Mouse (Mus musculus): ENCODE measurements around the gene Cnot10.
"Not testable (repeated sequence)": the region's sequence is repeated elsewhere in the genome, so short reads cannot be mapped to it uniquely, and the experiment has no call there.

The Cnot10 gene

DNA sequence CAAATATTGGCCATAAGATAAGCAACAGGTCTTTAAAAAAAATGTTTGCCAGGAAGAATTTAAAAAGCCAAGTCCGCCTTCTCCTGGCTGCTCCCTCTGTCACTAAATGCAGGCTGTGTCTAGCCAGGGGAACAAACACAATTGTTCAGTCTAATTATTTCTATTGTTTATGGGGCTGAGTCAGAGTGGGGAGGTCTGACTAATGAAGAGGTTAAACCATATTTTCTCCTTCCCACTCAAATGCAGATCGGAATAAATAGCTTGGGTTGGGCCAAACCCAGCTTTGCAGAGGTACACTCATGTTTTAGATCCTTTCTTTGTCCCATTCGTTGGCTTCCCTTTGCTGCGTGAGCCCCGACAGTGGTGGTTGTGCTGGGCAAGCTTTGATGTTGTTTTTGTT, 9.4 kb upstream of the Cnot10 start:
- no peak for DNase-seq (ENCODE audit: low spot score)

DNA sequence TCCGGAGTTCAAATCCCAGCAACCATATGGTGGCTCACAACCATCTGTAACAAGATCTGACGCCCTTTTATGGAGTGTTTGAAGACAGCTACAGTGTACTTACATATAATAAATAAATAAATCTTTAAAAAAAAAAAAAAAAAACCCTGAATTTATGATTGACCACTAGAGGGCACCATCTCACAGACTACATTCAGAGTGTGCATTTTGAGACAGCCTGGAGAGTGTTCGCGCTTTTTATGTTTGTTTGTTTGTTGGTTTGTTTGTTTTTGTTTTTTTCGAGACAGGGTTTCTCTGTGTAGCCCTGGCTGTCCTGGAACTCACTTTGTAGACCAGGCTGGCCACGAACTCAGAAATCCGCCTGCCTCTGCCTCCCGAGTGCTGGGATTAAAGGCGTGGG, 8.5 kb upstream of the Cnot10 start:
- DNase-seq (ENCODE audit: low spot score) = not testable (repeated sequence)

GRCm38 (mm10) chr9:114647506-114648432, 7.8 kb upstream of the Cnot10 start:
- DNase-seq (ENCODE audit: low spot score) = no peak

- peak; percentile 73 for DNase-seq (ENCODE audit: low spot score)
These were observed 6.8 kb upstream of the Cnot10 start for GRCm38 (mm10) chr9:114646556-114647505.

DNA sequence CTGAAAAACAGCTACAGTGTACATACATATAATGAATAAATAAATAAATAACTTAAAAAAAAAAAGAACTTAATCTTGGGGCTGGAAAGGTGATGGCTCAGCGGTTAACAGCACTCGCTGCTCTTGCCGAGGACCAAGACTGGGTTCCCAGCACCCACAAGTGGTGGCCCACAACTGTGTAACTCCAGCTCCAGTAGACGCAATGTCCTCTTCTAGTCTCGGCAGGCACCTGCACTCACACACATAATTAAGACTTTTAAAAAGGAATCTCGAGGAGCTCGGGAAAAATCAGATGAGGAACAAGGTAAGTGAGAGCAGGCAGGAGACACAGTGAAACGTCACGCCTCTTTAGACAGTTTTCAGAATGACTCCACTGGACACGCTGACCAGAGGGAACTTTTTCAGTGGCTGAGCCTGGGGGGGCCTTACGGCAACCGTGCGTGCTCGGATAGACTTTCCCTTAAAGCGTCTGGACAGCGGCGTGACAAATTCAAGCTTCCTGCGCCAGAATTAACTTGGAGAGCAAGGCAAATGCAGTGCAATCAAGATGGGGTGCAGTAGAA, 717 bp downstream of the Cnot10 start:
- DNase-seq (ENCODE audit: low spot score) = no peak

GRCm38 (mm10) chr9:114636751-114637150, 3.2 kb downstream of the Cnot10 start:
- no peak for DNase-seq (ENCODE audit: low spot score)

GRCm38 (mm10) chr9:114636150-114636549, 3.8 kb downstream of the Cnot10 start:
- DNase-seq (ENCODE audit: low spot score) = no peak

DNA sequence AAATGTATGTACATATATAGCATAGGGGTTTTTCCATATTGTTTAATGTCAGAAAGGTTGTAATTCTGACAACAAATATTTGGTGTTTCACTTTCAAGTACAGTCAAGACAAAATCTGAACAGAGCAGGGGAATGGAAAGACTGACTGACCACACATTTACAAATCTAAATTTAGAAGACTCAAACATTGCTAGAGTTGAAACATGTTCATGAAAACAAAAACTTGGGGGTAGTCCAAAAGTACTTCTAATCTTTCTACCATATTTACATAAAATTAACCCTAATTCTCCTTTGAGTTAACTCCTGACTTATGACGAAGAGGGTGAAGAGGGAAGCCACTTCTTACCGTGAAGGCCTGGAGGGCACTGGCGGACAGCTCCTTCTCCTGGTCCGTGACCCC, 7.7 kb downstream of the Cnot10 start:
- DNase-seq (ENCODE audit: low spot score) = no peak

- DNase-seq (ENCODE audit: low spot score) = no peak
These were observed 13.3 kb downstream of the Cnot10 start for GRCm38 (mm10) chr9:114626726-114627125.

- no peak for DNase-seq (ENCODE audit: low spot score)
These were observed 15.8 kb downstream of the Cnot10 start for GRCm38 (mm10) chr9:114624178-114624577.

DNA sequence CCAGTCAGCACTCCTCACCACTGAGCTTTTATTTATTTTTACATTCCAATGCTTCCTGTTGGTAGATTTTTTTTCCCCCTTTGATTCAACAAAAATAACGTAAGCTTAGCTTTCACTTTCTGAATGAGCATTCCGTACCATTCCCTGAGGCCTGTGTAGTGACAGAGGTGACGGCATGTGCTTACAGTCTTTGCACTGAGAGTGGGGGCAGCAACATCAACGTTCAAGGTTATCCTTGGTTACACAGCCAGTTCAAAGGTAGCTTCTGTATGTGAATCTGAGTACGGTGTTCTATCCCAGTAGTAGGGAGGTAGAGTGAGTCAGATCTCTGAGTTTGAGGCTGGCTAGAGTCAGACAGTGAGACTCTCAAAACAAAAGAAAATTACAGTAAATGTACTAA, 18.8 kb downstream of the Cnot10 start:
- DNase-seq (ENCODE audit: low spot score) = no peak

- DNase-seq (ENCODE audit: low spot score) = no peak
These were observed 25.6 kb downstream of the Cnot10 start for GRCm38 (mm10) chr9:114614176-114614953.

DNA sequence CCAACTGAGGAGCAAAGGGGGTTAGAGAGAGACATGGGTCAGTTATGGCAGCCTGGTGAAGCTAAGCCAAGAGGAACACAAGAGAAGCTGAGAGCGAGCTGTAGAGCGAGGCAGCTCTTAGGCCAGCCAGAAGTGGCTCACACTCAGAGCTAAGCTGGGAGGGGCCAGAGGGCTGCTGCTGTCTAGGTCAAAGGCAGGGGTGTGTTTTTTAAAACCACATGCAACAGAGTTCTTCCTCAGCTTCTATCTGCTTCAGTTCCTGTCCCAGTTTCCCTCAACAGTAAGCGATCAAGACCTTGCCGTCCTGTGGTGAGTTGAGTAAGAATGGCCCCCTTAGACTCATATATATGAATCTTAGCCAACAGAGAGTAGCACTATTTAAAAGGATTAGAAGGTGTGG, 27.0 kb downstream of the Cnot10 start:
- no peak for DNase-seq (ENCODE audit: low spot score)

GRCm38 (mm10) chr9:114612566-114612965, 27.4 kb downstream of the Cnot10 start:
- no peak for DNase-seq (ENCODE audit: low spot score)

- DNase-seq (ENCODE audit: low spot score) = no peak
These were observed 29.7 kb downstream of the Cnot10 start for GRCm38 (mm10) chr9:114610266-114610665.

DNA sequence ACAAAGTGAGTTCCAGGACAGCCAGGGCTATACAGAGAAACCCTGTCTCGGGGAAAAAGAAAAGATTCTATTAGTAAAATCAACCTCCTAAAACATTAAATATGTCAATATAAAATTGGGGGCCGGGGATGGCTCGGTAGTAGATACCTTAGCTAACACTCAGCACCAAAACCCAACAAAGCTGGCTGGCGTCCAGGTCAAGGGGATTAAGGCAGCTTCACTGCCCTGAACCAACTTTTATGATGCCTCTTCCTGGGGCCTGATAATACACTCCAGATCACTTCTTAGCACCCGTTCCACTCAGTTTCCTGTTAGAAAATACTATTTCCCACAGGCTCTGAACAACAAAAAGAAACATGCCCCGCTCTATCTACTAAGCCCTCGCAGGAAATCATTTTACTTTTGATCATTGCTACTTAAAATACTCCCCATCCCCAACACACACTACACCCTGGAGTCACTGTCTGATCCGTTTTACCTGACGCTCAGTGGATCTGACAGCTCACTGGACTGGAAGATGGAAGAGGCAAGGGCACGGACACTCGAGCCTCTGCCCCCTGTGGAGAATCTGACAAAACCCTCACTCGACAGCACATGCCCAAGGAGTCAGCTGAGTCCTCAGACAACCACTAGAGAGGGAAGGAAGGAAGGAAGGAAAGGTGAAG, 36.0 kb downstream of the Cnot10 start:
- no peak for DNase-seq (ENCODE audit: low spot score)

- no peak for DNase-seq (ENCODE audit: low spot score)
These were observed 38.9 kb downstream of the Cnot10 start for GRCm38 (mm10) chr9:114601096-114601495.

GRCm38 (mm10) chr9:114585017-114585345, 55.0 kb downstream of the Cnot10 start:
- DNase-seq (ENCODE audit: low spot score) = no peak

- DNase-seq (ENCODE audit: low spot score) = no peak
These were observed 55.6 kb downstream of the Cnot10 start for GRCm38 (mm10) chr9:114584183-114585016.

DNA sequence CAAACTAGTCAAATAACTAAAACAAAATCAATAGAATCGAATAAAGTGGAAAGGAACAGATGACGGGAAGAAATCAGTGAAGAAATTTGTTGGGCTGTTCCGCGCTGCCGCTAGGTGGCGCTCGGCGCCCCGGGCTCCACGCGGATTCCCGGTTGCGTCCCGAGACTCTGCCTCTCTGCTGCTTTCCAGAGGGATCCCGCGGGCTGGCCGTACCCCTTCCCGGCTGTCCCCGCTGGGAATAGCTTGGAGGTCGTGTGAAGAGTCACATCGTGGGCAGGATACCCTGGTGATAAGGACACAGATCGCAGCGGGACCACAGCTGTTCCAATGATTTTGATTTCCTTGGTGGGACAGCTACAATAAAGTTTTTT, 56.2 kb downstream of the Cnot10 start:
- peak; percentile 43 for DNase-seq (ENCODE audit: low spot score)

Data from layer of hippocampus, adult 11-12 months (tissue).